Mouse (Mus musculus) small intestine, adult 2 months (tissue): ENCODE data around the gene S100a3.

Experiments used
- CTCF ChIP-seq: fragments of 200-500 bp; IDR thresholded peaks from 2 replicates; pipeline ENCODE4 v1.5.1; 2012; ENCODE audit warnings: low read depth, mild to moderate bottlenecking, control low read depth, inconsistent platforms, low read length, moderate library complexity, mixed read lengths; ENCODE audit not compliant: insufficient replicate concordance, insufficient read length; ENCODE audit errors: extremely low read depth
- POLR2A ChIP-seq: fragments of 200-500 bp; IDR thresholded peaks from 2 replicates; pipeline ENCODE4 v1.6.1; 2012; ENCODE audit warnings: low read depth, mild to moderate bottlenecking, control low read depth, inconsistent platforms, low read length, moderate library complexity

- TF ChIP-seq POLR2A (no peak), CTCF (no peak)
These were observed 34.3 kb upstream of the S100a3 start for GRCm38 (mm10) chr3:90526076-90526475.
